ENCODE assay signal across 8 mouse cellular contexts in genomic region chr6:82714243-82714642, GRCm38 (mm10). TPM values are rescaled to one million over a fixed set of nuclear protein-coding genes. Genes with fewer than 3 reads are reported as not detected.
DNase-seq lines count a peak whose midpoint lies in the region; ATAC-seq and TF ChIP-seq lines count a peak whose summit lies in the region.

No protein-coding gene starts in this region.

- H3K27ac ChIP-seq in liver, embryonic 12.5 days, result no peak overlapping the region
- no peak overlapping the region for H3K27ac ChIP-seq in cortical plate, adult 2 months (ENCODE audit: insufficient read depth, low read length)
- H3K27ac ChIP-seq in intestine, embryonic 14.5 days (ENCODE audit: low read depth), result peak overlapping the region; percentile 1; the same call in 1 of the 2 replicates
- no peak overlapping the region for H3K27ac ChIP-seq in midbrain, embryonic 13.5 days

- WGBS in liver, embryonic 12.5 days (ENCODE audit: insufficient replicate concordance), result 13% methylated on average over 3 of the region's 3 CpGs
- 16% methylated on average over 3 of the region's 3 CpGs for WGBS in intestine, embryonic 14.5 days
- 16% methylated on average over 3 of the region's 3 CpGs for WGBS in midbrain, embryonic 13.5 days

- H3K4me1 ChIP-seq in liver, embryonic 12.5 days, result no peaks in the 10 kb centered on the region
- H3K4me1 ChIP-seq in cortical plate, adult 2 months (ENCODE audit: control insufficient read depth, insufficient read depth, low read length), result no peaks in the 10 kb centered on the region
- no peaks in the 10 kb centered on the region for H3K4me1 ChIP-seq in intestine, embryonic 14.5 days (replicated peaks; ENCODE audit: control insufficient read depth, insufficient read depth, low read length)
- no peaks in the 10 kb centered on the region for H3K4me1 ChIP-seq in midbrain, embryonic 13.5 days (replicated peaks)

- H3K36me3 ChIP-seq in liver, embryonic 12.5 days, result no peaks in the 10 kb centered on the region
- H3K36me3 ChIP-seq in intestine, embryonic 14.5 days (ENCODE audit: control insufficient read depth, insufficient read depth, low read length), result no peaks in the 10 kb centered on the region
- H3K36me3 ChIP-seq in midbrain, embryonic 13.5 days, result no peaks in the 10 kb centered on the region

- no peaks in the 10 kb centered on the region for H3K9me3 ChIP-seq in liver, embryonic 12.5 days (replicated peaks)
- 0 out of 2 replicates have a peak, but pooled peaks cover 3% of the 10 kb centered on the region for H3K9me3 ChIP-seq in intestine, embryonic 14.5 days (ENCODE audit: control insufficient read depth, low read length)
- H3K9me3 ChIP-seq in midbrain, embryonic 13.5 days, result no peaks in the 10 kb centered on the region

- no peak overlapping the region for H3K4me2 ChIP-seq in liver, embryonic 12.5 days
- no peak overlapping the region for H3K4me2 ChIP-seq in intestine, embryonic 14.5 days (ENCODE audit: low read length)
- no peak overlapping the region for H3K4me2 ChIP-seq in midbrain, embryonic 13.5 days (replicated peaks)

- peak; percentile 83 for TF ChIP-seq CTCF in cortical plate, adult 2 months (IDR thresholded peaks at IDR 0.05; ENCODE audit: extremely low read depth, insufficient read depth, low read length)

- peak; percentile 70 for DNase-seq in liver
- DNase-seq in gastrocnemius, postnatal 14 days, result peak; percentile 67
- peak; percentile 88 for DNase-seq in intestine, embryonic 14.5 days (ENCODE audit: low spot score)
- peak; percentile 82 to 87 for DNase-seq in left cerebral cortex, postnatal 14 days (ENCODE audit: low spot score in 2 of 2)
- peak; percentile 66 for DNase-seq in skeletal muscle tissue, adult 2 months (ENCODE audit: low read depth, low spot score)

- ATAC-seq in liver, embryonic 12.5 days, result no peak
- ATAC-seq in intestine, embryonic 14.5 days (replicated peaks; ENCODE audit: low FRiP score, low TSS enrichment, low read depth), result peak; percentile 72
- ATAC-seq in midbrain, embryonic 13.5 days, result peak; percentile 83

- intact Hi-C loops in gastrocnemius, postnatal 14 days (cut with DNase I; ENCODE audit: low total_unique reads), result no loop called here
- intact Hi-C loops in left cerebral cortex, postnatal 14 days (cut with DNase I), result no loop called here

- no peak overlapping the region for H3K4me3 ChIP-seq in liver, embryonic 12.5 days
- no peak overlapping the region for H3K4me3 ChIP-seq in cortical plate, adult 2 months (ENCODE audit: insufficient read depth, low read length)
- H3K4me3 ChIP-seq in intestine, embryonic 14.5 days (ENCODE audit: low read depth, low read length), result no peak overlapping the region
- H3K4me3 ChIP-seq in midbrain, embryonic 13.5 days (replicated peaks), result no peak overlapping the region

- H3K9ac ChIP-seq in liver, embryonic 12.5 days, result no peak overlapping the region
- H3K9ac ChIP-seq in intestine, embryonic 14.5 days (ENCODE audit: low read length), result no peak overlapping the region
- H3K9ac ChIP-seq in midbrain, embryonic 13.5 days (replicated peaks), result no peak overlapping the region

- TF ChIP-seq POLR2A in cortical plate, adult 2 months (IDR thresholded peaks at IDR 0.05; ENCODE audit: extremely low read depth, insufficient read depth, low read length), result no peak

- H3K27me3 ChIP-seq in liver, embryonic 12.5 days (replicated peaks), result no peaks in the 10 kb centered on the region
- H3K27me3 ChIP-seq in intestine, embryonic 14.5 days (replicated peaks; ENCODE audit: control insufficient read depth, insufficient read depth, low read length), result no peaks in the 10 kb centered on the region
- no peaks in the 10 kb centered on the region for H3K27me3 ChIP-seq in midbrain, embryonic 13.5 days

RNA-seq across cellular contexts. Expression of gene Pole4, which starts 9.1 kb away (rescaled TPM):
- polyA plus RNA-seq in liver, embryonic 12.5 days (2016; fragmentation: Nextera tagmentation; extraction: Ambion mirVana), result 80.8 and 81.1 TPM in 2 replicates
- polyA plus RNA-seq in cortical plate, adult 2 months (2012; rRNA removed), result 41.4 and 42.4 TPM in 2 replicates
- total RNA-seq in gastrocnemius, postnatal 14 days (2021), result 10 to 100 TPM; 22.0 to 22.9 TPM
- polyA plus RNA-seq in intestine, embryonic 14.5 days (2014; fragmentation: Nextera tagmentation; extraction: Ambion mirVana), result 107 and 116 TPM in 2 replicates
- 10 to 100 TPM; 31.9 to 34.2 TPM for total RNA-seq in left cerebral cortex, postnatal 14 days (2021)
- polyA plus RNA-seq in midbrain, embryonic 13.5 days (2015; fragmentation: Nextera tagmentation; extraction: Ambion mirVana), result 84.0 and 87.2 TPM in 2 replicates
